Mouse (Mus musculus): ENCODE measurements around the gene Ythdf1. TPM values are rescaled to one million over a fixed set of nuclear protein-coding genes. Genes with fewer than 3 reads are reported as not detected.

Ythdf1 gene
- total RNA-seq, 4 experiments from 2014 or later = 50.1 to 54.1 (median 52.4) TPM

DNA sequence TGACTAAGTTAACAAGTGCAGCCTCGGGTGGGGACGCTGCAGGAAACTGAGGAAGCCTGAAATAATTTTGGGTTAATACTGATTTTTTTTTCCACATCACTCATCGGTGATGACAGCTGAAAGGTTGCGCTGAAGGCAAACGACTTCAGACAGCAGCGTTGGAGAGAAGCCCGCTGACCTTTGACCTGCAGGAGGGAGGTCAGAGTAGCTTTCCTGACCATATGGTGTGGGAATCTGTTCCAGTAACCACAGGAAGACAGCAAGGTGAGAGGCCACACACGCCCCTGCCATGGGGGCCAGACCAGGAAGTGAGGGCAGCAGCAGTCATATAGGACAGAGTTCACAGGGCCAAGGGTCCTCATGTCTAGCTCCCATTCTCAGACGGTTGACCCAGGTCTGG, 39.5 kb downstream of the Ythdf1 start:
- no peak for DNase-seq (ENCODE audit: low spot score in 2 of 2)

DNA sequence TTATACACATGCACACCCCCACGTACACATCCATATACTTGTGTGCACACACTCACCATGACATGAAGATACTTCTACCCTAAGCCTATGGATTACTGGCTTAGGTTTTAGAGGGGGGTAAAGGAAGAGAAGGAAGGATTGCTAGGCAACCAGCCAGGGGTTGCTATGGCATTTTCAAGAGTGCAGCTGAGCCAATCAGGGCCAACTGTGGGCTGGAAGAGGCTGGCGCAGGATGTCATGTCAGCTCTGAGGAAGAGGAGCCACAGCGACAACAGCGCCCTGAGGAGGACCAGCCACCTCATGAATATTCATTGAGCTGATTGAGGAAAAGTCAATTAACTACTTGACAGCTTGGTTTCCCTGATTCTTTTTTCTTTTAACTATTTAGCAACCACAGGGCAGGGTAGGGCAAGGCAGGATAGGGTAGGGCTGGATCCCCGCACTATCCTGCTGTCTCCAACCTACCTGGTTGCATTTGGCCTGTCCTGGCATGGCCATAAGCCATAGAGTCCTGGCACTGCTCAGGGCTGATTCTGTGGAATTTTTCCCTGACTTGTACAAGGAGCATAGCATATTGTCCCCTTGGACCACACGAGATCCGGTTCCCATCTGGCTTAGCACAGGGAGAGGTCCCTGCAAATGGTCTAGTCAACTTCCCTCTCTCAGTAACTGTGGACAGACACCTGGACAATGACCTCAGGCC, 41.2 kb downstream of the Ythdf1 start:
- peak in 1 of 2 experiments; percentile 74 for DNase-seq (ENCODE audit: low spot score in 2 of 2)

DNA sequence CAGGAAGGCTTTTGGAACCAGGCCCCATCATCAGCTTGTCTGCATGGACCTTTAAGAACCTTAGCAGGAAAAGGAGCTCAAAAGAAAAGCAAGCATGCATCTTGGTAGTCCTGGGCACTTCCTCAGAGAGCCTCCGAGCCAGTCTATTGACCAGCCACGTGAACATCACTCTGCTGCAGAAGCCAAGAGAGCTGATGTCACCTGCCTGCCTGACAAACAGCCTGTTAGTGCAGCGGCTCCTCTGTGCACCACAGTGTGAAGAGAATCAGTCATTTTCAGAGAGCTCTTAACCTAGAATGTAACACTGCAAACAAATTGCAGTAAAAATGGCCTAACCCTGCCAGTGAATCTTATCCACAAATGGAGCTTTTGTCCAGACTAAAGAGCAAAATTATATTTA, 50.7 kb downstream of the Ythdf1 start:
- no peak for DNase-seq (ENCODE audit: low spot score in 2 of 2)

DNA sequence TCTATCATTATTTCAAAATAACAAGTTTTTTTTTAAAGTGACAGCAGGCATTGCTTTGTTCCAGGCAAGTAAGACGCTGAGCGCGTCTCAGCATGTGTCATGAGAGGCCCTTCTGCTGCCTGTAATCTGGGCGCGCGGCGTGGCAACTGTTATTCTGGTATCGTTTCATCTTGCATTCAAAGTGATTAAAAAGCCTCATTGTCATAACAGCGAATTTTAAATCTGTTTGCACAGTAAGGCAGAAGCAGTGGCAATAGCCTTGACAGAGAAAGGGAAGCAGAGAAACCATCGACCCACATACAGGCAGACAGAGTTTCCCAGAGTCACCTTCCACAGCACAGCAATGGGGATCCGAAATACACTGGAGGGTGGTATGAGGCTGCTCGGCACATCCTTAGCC, 59.2 kb downstream of the Ythdf1 start:
- DNase-seq (ENCODE audit: low spot score in 2 of 2) = no peak

DNA sequence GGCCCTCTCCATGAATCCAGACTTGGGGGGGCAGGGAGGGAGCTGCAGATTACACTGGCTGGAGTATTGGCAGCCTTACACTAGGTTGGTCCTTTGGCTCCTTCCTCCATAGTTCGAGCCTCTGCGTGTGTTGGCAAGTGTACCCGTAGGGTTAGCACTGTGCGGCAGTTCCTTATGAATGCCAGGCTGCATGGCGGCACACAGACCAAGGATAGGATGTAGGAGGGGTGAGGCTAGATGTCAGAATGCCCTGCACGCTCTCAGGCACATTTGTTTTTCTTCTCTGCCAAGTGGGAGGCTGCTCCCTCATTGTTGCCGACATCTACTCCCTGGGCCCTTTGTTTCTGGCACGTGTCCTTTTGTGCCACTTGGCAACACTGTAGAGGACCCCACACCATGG, 63.6 kb downstream of the Ythdf1 start:
- DNase-seq (ENCODE audit: low spot score in 2 of 2) = no peak

DNA sequence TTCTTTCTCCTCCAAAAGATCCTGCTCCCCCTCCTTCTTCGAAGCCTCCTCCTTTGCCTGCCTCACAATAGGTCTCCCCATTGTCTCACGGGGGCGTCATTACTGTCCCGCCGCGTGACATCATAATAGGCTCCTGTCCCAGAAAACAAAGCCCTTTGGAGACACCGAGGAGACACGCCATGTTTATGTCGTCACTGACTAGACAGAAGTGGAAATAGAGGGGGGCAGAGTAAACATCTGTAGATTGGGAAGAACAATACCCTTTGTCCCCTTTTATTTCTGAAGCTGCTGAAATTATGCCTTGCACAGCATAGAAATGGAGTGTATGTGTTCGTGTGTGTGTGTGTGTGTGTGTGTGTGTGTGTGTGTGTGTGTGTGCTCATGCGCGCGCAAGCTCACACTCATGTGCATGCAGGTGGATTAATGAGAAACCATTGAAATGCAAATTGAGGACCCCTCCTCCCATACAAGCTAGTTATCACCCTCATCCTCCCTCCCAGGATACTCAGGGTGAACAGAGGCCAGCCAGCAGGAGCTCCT, 65.7 kb downstream of the Ythdf1 start:
- peak in 1 of 2 experiments; percentile 47 for DNase-seq (ENCODE audit: low spot score in 2 of 2)

Small RNAs within 50 kb of the gene (microRNA-seq; reads per million reads assigned to microRNA genes)
- gene Mir124a-3 = 0.63 to 0.88 reads per million in 2 experiments

Other genes starting within 250 kb of the Ythdf1 start
- 10 to 100 TPM; 53.8 to 57.8 (median 55.2) TPM for gene Dido1, start 210.9 kb downstream of the Ythdf1 start, total RNA-seq (2022)
- 10 to 100 TPM; 66.2 to 72.7 (median 68.5) TPM for gene Gid8, start 210.8 kb downstream of the Ythdf1 start, total RNA-seq (2022)
- gene Slc17a9, start 195.7 kb downstream of the Ythdf1 start, total RNA-seq (2022) = 1 to 10 TPM in 2 of 4 experiments, under 1 TPM in 2; 0.43 to 1.3 (median 0.94) TPM
- not detected for gene Bhlhe23, start 144.0 kb downstream of the Ythdf1 start, total RNA-seq (2022)
- gene Birc7, start 8.1 kb upstream of the Ythdf1 start, total RNA-seq (2022) = not detected
- 10 to 100 TPM; 43.8 to 48.3 (median 46.8) TPM for gene Nkain4, start 33.8 kb upstream of the Ythdf1 start, total RNA-seq (2022)
- gene Arfgap1, start 46.3 kb upstream of the Ythdf1 start, total RNA-seq (2022) = 100 to 1,000 TPM; 137 to 153 (median 140) TPM
- gene Col20a1, start 65.6 kb upstream of the Ythdf1 start, total RNA-seq (2022) = 1 to 10 TPM; 1.1 to 3.2 (median 1.2) TPM
- 10 to 100 TPM; 37.9 to 43.7 (median 41.7) TPM for gene Chrna4, start 122.6 kb upstream of the Ythdf1 start, total RNA-seq (2022)
- gene Kcnq2, start 214.4 kb upstream of the Ythdf1 start, total RNA-seq (2022) = 100 to 1,000 TPM; 231 to 254 (median 236) TPM
- gene Eef1a2, start 236.1 kb upstream of the Ythdf1 start, total RNA-seq (2022) = 1,000 to 10,000 TPM; 1,221 to 1,269 (median 1,259) TPM